Mouse (Mus musculus) thymus, adult 18-20 months (tissue): ENCODE measurements around the gene Pnmt.

Experiments
- DNase-seq, 2 experiments: peaks; one replicate each; pipeline ENCODE4 v3.0.0; 2022; ENCODE audit warnings: mixed read lengths in 2 of 2

Gene Pnmt

GRCm38 (mm10) chr11:98384721-98385637, 1.3 kb upstream of the Pnmt start:
- no peak for DNase-seq

- DNase-seq, result no peak
Measured at GRCm38 (mm10) chr11:98386596-98386995, 346 bp downstream of the Pnmt start.

GRCm38 (mm10) chr11:98387056-98387577, 867 bp downstream of the Pnmt start:
- DNase-seq, result no peak

DNA sequence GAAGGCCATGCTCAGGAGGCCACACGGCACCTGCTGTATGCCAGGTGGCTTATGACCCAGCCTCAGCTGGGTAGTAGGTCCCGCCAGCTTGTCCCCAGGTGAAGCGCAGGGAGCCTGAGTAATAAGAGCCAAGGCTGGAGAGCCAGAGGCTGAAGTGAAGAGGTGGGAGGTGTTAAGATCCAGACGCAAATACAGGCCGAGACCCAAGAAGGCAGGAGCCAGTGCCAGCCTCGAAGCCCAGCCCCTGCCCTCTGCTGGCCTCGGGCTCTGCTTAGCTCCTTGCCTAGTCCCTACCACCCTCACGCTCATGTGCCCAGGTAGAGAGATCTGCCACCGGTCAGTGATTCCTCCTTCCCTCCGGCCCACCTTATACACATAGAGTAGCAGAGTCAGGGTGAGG, 2.0 kb downstream of the Pnmt start:
- DNase-seq, result no peak

- DNase-seq, result peak in 1 of 2 experiments; percentile 46
Measured at GRCm38 (mm10) chr11:98389221-98389780, 3.1 kb downstream of the Pnmt start.

GRCm38 (mm10) chr11:98390141-98390540, 3.9 kb downstream of the Pnmt start:
- DNase-seq, result no peak

DNA sequence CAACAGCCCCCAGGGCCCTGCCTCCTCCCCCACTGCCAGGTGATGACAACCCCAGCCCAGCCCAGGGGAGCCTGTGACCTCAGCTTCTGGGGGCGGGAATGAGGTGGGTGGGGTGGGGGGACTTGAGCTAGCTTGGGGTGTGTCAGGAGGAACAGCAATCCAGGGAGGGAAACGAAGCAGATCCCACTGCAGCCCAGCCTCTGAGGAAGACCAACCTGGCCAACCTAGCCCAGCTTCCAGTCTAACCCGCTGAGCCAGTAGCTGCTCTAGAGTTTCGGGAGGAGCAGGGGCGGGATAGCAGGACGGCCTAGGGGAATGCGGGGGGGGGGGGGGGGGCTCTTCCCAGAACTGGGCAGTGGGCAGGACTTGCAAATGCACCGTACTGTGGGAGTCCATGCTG, 5.8 kb downstream of the Pnmt start:
- DNase-seq, result no peak

DNA sequence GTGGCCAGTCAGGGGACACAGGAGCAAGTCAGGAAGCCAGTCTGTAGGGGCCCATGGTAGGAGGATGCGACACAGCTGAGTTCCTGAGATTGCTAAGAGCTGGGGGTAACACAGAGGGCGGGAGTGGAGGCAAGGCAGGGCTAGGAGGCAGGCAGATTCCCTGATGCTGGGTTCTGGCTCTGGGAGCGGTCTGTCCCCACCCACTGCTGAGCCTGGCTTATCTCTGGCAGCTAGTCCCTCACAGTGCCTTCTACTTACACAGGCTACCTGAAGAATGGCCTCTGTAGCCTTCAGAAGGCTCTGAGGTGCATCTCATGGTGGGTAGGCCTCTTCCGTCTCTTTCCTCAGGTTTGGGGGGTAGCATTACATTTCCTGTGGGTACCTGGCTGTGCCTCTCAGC, 6.4 kb downstream of the Pnmt start:
- DNase-seq, result no peak

DNA sequence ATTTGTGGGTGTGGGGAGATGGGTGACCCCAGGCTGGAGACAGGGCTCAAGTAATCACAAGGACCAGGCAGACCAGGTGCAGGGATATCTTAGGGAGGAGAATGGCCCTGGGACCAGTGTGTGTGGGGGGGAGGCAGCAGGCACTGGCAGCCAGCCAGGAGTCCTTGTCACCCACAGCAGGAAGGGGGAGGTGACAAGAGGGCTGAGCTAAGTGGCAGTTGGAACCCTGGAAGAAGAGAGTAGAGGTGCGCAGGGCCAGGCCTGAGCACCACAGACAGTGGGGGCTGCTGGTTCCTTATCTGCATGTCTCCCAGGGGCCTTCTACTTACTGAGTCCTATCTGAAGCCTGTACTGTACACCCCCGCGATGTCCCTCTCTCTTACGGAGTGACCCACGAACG, 7.1 kb downstream of the Pnmt start:
- DNase-seq, result peak; percentile 72 to 80

DNA sequence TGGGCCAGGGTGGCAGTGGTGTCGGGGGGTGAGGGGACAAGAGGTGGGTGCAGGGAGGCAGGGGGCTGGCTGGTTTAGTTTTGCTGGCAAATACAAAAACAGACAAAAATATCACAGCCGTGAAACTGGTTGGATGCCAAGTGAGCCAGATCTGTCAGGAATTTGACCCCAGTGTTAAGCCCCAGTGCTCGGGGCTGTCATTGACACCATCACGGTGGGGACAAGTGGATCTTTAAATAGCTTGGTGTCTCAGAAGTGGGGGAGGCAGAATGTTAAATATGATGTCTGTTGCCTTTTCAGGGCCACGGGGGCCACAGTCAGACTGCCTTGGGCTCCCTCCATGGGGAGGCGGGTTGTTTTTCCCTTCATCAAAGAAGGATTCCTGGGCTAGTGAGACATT, 8.1 kb downstream of the Pnmt start:
- DNase-seq, result no peak

- no peak for DNase-seq
Measured at GRCm38 (mm10) chr11:98395041-98395440, 8.8 kb downstream of the Pnmt start.

- no peak for DNase-seq
Measured at GRCm38 (mm10) chr11:98397946-98398345, 11.7 kb downstream of the Pnmt start.

- DNase-seq, result peak; percentile 77 to 80
Measured at GRCm38 (mm10) chr11:98400161-98400726, 14.0 kb downstream of the Pnmt start, which contains the start of gene Pgap3. Pgap3 (minus strand) TSS chr11:98400490.

DNA sequence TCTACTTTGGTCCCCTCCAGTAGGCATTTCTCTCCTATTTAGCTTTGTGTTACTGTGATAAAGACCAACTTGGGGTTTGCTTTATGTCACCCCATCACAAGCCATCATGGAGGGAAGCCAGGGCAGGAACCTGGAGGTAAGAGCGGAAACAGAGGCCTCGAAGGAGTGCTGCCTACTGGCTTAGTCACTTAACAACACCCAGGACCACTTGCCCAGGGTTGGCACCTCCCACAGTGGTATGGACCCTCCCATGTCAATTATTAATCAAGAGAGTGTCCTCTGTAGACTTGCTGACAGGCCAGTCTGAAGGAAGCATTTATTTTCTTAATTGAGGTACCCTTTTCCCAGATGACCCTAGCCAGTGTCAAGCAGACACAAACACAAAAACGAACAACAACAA, 14.6 kb downstream of the Pnmt start:
- DNase-seq, result no peak

- DNase-seq, result no peak
Measured at GRCm38 (mm10) chr11:98406621-98407020, 20.4 kb downstream of the Pnmt start.

DNA sequence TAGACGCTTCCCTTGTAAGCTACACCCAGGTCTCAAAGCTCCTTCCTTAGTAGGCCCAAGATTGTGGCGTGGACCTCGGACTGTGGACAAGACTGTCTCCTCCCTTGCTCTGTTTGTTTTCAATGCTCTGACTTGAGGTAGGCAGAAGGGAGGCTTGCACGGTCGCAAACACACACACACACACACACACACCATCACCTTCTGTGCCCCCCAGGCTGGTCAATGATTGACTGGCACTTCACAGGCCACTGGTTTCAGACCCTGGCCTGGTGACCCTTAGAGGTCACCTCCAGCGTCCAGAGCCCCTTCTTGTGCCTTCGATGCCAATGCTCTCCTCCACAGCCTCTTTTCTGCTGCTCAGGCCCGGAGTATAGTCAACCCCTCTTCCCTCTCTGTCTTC, 22.6 kb downstream of the Pnmt start:
- no peak for DNase-seq

DNA sequence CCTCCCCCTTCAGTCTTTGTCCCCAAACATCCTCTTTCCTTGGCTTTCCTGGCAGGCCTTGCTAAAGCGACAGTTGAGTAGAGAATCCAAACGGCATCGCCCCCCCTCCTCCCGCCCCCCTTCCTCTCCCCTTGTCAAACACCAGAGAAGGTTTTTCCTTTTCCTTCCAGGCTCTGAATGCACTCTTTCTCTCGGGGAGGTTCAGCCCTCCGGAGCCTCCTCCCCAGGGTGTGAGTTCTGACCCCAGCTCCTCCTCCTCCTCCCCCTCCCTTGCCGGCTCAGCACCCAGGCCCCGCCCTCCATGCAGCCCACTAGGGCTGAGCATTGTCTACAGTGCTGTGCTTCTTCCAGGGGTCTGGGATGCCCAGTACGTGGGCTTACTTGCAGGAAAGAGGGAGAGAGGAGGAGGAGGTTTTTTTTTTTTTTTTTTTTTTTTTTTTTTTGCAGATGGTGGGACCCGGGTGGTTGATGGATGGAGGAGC, 23.1 kb downstream of the Pnmt start:
- DNase-seq, result no peak

- no peak for DNase-seq
Measured at GRCm38 (mm10) chr11:98412273-98412796, 26.1 kb downstream of the Pnmt start, which contains the start of gene Erbb2. Erbb2 (plus strand) TSS chr11:98412470.

GRCm38 (mm10) chr11:98412797-98413301, 26.6 kb downstream of the Pnmt start:
- DNase-seq, result no peak

DNA sequence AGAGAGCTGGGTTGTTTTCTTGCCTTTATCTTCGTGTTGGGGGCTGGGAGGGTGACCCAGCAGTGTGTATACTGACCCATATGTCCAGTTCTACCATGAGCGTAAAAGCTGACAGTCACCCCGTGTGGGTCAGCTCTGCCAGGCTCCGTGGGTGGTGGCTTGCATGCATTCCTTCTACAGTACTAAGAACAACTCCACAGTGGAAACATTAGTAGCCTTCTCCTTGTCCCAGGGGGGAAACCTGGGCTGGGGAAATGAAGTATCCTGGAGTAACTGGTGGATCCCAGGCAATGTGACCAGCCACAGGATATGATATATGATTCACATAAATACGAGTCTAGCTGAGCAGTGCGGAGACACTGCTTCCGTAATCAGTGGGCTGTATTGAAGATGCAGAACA, 27.5 kb downstream of the Pnmt start:
- DNase-seq, result no peak

DNA sequence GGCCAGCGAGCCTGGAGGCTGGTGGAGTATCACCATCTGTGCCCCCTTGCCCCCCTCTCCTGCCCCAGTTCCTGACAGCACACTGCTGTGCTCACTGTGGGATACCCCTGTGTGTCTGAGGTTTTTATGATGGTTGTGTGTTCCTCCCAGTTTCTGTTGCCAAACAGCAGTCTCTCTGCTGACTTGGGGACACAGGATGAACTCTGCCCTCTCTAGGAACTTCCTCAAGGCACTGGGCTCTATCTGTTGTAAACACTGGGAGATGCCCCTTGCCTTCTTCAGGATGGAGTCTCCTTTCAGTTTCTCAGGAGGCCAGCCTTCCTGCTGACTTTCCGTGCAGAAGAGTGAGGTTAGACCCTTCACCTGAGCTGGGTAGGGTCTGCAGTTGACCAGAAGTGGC, 27.9 kb downstream of the Pnmt start:
- no peak for DNase-seq

- DNase-seq, result no peak
Measured at GRCm38 (mm10) chr11:98417074-98417473, 30.8 kb downstream of the Pnmt start.

DNA sequence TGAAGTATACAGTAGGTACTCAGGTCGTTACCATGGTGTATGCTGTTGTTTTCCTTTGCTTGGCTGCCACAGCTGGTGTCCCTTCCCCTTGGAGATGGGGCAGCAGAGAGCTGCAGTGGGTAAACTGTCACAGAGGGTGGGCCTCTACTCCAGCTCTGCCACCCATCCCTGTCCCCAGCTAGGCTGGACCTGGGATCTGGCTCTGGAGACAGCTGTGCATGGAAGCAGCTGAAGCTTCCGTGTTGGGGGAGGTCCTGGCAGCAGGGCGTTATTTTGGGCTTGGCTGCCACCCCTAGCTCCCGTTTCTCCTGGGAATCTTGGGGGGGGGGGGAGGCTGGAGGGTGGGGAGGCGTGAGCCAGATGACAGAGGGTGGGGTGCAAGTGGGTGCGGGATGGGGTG, 32.0 kb downstream of the Pnmt start:
- DNase-seq, result no peak
